Mouse (Mus musculus): ENCODE results near the gene Iqce. TPM values are rescaled to one million over a fixed set of nuclear protein-coding genes. Genes with fewer than 3 reads are reported as not detected.

Gene Iqce
- polyA plus RNA-seq, 1 experiment from 2014 or later = 15.1 TPM

DNA sequence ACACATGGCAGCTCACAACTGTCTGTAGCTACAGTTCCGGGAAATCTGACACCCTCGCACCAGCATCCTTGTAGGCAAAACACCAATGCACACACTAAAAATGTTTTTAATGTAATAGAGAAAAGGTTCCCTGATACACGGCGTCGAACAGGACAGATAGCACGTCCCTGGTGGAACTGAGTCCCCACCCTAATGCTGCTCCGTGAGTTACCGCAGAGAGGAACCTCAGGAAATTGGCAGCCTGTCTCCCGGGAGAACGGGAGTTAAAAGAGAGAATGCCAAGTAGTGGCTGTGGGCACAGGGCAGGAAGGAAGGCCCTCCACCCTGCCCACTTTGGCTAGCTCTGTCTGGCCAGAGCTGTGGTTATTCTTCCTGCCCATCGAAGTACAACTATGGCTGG lies 50.9 kb downstream of the Iqce start:
- WGBS = 90% methylated on average over 11 of the region's 11 CpGs

DNA sequence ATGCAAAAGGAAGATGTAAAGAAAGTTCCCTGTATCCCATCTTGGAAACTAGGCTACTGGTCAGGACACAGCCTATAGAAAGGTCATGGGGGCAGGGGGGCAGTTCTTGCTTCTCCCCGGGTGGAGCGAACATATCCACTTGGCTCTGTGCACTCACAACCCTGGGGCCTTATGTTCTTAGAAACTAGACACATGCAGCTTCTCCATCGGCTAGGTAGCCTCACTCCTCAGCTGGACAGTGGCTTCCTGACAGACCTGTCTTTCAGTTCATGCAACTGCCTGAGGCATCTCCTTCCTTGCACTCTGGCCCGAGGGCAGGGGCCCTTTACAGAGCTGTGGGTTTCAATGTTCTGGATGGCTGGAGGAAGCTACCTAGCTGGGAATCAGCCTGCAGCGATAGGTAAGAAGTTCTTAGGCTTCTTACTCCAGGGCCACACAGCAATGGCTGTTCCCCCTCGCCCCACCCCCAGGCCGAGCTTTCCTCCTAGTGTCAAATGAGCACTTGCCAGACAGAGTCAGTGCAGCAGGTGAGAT lies 52.2 kb downstream of the Iqce start:
- H3K27ac ChIP-seq (replicated peaks; ENCODE audit: low read depth, low read length) = no peak overlapping the region

More for the DNA sequence above, 50.9 kb downstream of the Iqce start:
- DNase-seq (ENCODE audit: low spot score) (no peak), ATAC-seq (ENCODE audit: insufficient number of reproducible peaks, low FRiP score, low TSS enrichment, low read depth) (no peak)
- no peak overlapping the region for H3K27ac ChIP-seq (replicated peaks; ENCODE audit: low read depth, low read length)
- no peaks in the 10 kb centered on the region for H3K9me3 ChIP-seq (ENCODE audit: control insufficient read depth, low read length)
- no peak overlapping the region for H3K9ac ChIP-seq (ENCODE audit: low read length)
- H3K4me2 ChIP-seq (ENCODE audit: low read depth, severe bottlenecking) = no peak overlapping the region
- H3K4me1 ChIP-seq (ENCODE audit: control insufficient read depth, insufficient read depth, low read length) = peaks cover 14% of the 10 kb centered on the region
- H3K36me3 ChIP-seq (ENCODE audit: control insufficient read depth, insufficient read depth, low read length) = 0 out of 2 replicates have a peak, but pooled peaks cover 2% of the 10 kb centered on the region
- no peak overlapping the region for H3K4me3 ChIP-seq (ENCODE audit: low read depth, low read length)
- H3K27me3 ChIP-seq (ENCODE audit: control insufficient read depth, insufficient read depth, low read length) = no peaks in the 10 kb centered on the region

DNA sequence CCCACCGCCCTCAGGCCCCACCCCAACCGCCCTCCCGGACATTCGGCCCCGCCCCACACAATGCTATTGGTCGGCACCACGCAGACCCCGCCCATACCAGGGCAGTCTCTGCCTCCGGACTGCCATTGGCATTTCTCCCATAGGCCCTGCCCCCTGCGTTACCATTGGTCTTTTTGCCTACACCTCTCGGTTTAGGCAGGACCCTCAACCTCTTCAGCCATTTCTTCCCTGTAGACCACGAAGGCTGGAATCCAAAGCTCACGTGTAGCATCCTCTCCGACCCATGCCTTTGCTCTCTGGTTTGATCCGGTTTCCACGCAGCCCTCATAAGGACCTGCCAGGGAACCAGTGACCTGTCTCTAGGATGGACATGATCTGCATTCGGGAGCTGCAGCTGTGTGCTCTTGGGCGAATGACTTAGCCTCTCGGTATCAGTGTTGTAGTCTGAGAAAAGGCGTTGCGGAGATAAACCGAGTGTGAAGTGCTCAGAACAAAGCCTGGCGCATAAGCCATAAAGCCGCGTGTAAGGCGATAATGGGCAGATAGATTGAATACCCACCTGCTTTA lies 53.0 kb downstream of the Iqce start:
- Histone ChIP-seq H3K36me3 (ENCODE audit: control insufficient read depth, insufficient read depth, low read length) (peaks cover 7% of the 10 kb centered on the region), H3K4me2 (ENCODE audit: low read depth, severe bottlenecking) (peak overlapping the region; percentile 51), H3K9ac (ENCODE audit: low read length) (peak overlapping the region; percentile 97), H3K4me3 (ENCODE audit: low read depth, low read length) (peak overlapping the region; percentile 95), H3K27ac (replicated peaks; ENCODE audit: low read depth, low read length) (no peak overlapping the region), H3K9me3 (ENCODE audit: control insufficient read depth, low read length) (no peaks in the 10 kb centered on the region), H3K27me3 (ENCODE audit: control insufficient read depth, insufficient read depth, low read length) (no peaks in the 10 kb centered on the region), H3K4me1 (ENCODE audit: control insufficient read depth, insufficient read depth, low read length) (peaks cover 16% of the 10 kb centered on the region)
- DNase-seq (ENCODE audit: low spot score) (peak; percentile 99), ATAC-seq (ENCODE audit: insufficient number of reproducible peaks, low FRiP score, low TSS enrichment, low read depth) (peak; percentile 96)
- 5% methylated on average over 26 of the region's 26 CpGs for WGBS

More for the DNA sequence above, 52.2 kb downstream of the Iqce start:
- H3K4me3 ChIP-seq (ENCODE audit: low read depth, low read length) = 0 out of 2 replicates have a peak overlapping the region, but pooled peaks have one; percentile 95
- H3K9ac ChIP-seq (ENCODE audit: low read length) = no peak overlapping the region
- H3K9me3 ChIP-seq (ENCODE audit: control insufficient read depth, low read length) = no peaks in the 10 kb centered on the region
- H3K27me3 ChIP-seq (ENCODE audit: control insufficient read depth, insufficient read depth, low read length) = no peaks in the 10 kb centered on the region
- ATAC-seq (ENCODE audit: insufficient number of reproducible peaks, low FRiP score, low TSS enrichment, low read depth) (no peak), DNase-seq (ENCODE audit: low spot score) (no peak)
- peak overlapping the region; percentile 51; the same call in 1 of the 2 replicates for H3K4me2 ChIP-seq (ENCODE audit: low read depth, severe bottlenecking)
- peaks cover 16% of the 10 kb centered on the region for H3K4me1 ChIP-seq (ENCODE audit: control insufficient read depth, insufficient read depth, low read length)
- H3K36me3 ChIP-seq (ENCODE audit: control insufficient read depth, insufficient read depth, low read length) = peaks cover 2% of the 10 kb centered on the region; the same call in 1 of the 2 replicates
- 58% methylated on average over 7 of the region's 7 CpGs for WGBS

DNA sequence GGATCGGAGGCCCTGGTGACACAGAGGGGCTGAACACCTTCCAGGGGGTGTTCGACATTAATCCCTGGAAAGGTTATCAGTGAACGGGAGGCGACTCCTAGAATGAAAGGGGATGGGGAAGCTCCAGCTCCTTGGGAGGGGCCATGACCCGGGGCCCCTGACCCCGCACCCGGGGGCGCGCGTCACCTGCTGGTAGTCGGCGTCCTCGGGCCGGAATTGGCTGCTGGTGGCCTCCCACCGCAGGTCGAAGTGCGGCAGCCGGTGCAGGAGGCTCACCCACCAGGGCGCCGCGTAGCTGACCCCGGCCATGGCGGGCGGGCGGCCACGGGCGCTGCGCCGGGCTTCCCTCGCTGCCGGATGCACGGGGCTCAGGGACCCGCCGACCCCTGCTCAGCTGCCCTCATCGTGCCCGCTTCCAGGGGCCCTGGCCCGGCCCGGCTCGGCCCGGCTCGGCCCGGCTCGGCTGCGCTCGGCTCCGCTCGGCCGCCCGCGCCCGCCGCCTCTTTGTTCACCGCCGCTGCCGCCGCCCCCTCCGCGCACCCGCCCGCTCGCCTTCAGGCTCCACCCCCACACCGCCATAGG lies 53.6 kb downstream of the Iqce start, which contains the start of gene Ttyh3:
Gene Ttyh3 (minus strand): TSS at position 513 of the 582 bp plus-strand sequence.
- peaks cover 10% of the 10 kb centered on the region for H3K36me3 ChIP-seq (ENCODE audit: control insufficient read depth, insufficient read depth, low read length)
- peak within 1 kb of the TSS; percentile 97 for H3K9ac ChIP-seq (ENCODE audit: low read length)
- H3K4me1 ChIP-seq (ENCODE audit: control insufficient read depth, insufficient read depth, low read length) = peaks cover 16% of the 10 kb centered on the region
- peak within 1 kb of the TSS; percentile 95 for H3K4me3 ChIP-seq (ENCODE audit: low read depth, low read length)
- ATAC-seq (ENCODE audit: insufficient number of reproducible peaks, low FRiP score, low TSS enrichment, low read depth) (no peak; the same call in none of the 2 replicates), DNase-seq (ENCODE audit: low spot score) (no peak)
- no peaks in the 10 kb centered on the region for H3K27me3 ChIP-seq (ENCODE audit: control insufficient read depth, insufficient read depth, low read length)
- 0% methylated on average over 36 of the region's 62 CpGs for WGBS
- peak within 1 kb of the TSS; percentile 77 for H3K27ac ChIP-seq (replicated peaks; ENCODE audit: low read depth, low read length)
- H3K9me3 ChIP-seq (ENCODE audit: control insufficient read depth, low read length) = no peaks in the 10 kb centered on the region
- H3K4me2 ChIP-seq (ENCODE audit: low read depth, severe bottlenecking) = peak within 1 kb of the TSS; percentile 73

DNA sequence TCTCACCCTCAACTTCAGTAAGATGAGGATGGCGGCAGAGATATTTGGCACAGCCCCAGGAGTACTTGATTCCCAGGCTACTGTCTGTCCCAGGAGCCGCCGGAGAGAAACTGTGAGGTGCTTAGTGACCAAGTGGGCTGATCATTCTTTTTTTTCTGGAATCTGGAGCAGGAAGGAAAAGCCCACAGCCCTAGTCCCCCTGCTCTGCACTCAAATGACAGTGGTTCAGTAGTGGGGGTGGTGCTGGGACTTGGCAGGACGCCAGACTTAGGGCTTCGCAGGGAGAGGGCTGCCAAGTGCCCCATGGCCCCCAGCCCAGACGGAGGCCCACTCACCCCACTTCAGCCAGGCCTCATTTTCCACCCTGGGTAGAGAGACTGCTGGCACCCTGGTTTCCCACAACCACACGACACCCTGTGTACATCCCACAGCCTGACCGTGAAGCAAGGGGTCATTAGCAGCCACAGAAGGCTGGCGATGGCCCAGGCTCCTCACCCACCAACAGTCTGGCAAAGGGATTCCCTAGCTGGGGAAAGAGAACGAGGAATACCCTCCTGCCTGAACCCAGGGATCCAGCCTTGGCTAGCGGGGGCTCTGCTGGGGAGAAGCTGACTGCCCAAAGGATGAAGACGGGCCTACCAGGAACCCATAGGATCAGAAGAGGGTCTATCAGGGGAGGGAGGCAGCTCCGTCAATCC lies 54.2 kb downstream of the Iqce start:
- Histone ChIP-seq H3K27ac (replicated peaks; ENCODE audit: low read depth, low read length) (peak overlapping the region; percentile 77), H3K9me3 (ENCODE audit: control insufficient read depth, low read length) (no peaks in the 10 kb centered on the region), H3K36me3 (ENCODE audit: control insufficient read depth, insufficient read depth, low read length) (peaks cover 10% of the 10 kb centered on the region), H3K4me3 (ENCODE audit: low read depth, low read length) (peak overlapping the region; percentile 95), H3K4me1 (ENCODE audit: control insufficient read depth, insufficient read depth, low read length) (peaks cover 17% of the 10 kb centered on the region), H3K9ac (ENCODE audit: low read length) (peak overlapping the region; percentile 97), H3K4me2 (ENCODE audit: low read depth, severe bottlenecking) (peak overlapping the region; percentile 73), H3K27me3 (ENCODE audit: control insufficient read depth, insufficient read depth, low read length) (no peaks in the 10 kb centered on the region)
- ATAC-seq (ENCODE audit: insufficient number of reproducible peaks, low FRiP score, low TSS enrichment, low read depth) = 0 out of 2 replicates have a peak, but pooled peaks have one; percentile 15
- WGBS = 8% methylated on average over 13 of the region's 13 CpGs
- DNase-seq (ENCODE audit: low spot score) = peak; percentile 67

DNA sequence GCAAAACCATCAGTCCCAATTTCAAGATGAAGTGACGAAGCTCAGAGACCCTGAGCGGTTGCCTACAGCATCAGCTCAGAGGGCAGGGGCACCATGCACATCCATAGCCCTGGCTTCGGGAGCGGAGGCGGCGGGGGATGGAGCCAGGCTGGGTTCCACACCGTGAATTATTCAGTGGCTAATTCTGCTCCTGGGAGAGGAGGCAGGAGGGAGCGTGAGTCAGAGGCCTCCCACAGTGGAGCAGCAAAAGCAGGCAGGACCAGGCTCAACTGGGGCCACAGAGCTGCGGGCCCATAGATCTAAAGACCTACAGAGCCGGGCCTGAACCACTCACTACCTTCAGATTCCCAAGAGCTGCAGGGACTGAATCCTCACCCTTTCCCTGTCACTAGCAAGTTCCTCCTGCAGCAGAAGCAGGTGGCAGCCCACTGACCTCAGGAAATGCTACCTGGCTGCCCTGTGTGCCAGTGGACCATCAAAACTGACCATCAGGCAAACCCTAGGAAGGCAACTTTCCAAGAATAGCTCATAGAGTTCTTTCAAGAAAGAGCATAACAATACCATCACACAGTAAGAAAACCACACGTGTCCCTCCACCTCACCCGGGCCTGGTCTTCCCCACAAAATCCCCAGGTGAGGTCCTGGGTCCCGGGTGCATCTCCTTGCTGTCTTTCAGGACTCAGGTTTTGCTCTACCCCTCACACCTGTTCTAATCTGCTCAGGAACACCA lies 55.0 kb downstream of the Iqce start:
- no peaks in the 10 kb centered on the region for H3K27me3 ChIP-seq (ENCODE audit: control insufficient read depth, insufficient read depth, low read length)
- H3K36me3 ChIP-seq (ENCODE audit: control insufficient read depth, insufficient read depth, low read length) = peaks cover 10% of the 10 kb centered on the region
- 75% methylated on average over 13 of the region's 13 CpGs for WGBS
- H3K4me2 ChIP-seq (ENCODE audit: low read depth, severe bottlenecking) = peak overlapping the region; percentile 73
- no peak for ATAC-seq (ENCODE audit: insufficient number of reproducible peaks, low FRiP score, low TSS enrichment, low read depth)
- no peaks in the 10 kb centered on the region for H3K9me3 ChIP-seq (ENCODE audit: control insufficient read depth, low read length)
- peaks cover 24% of the 10 kb centered on the region for H3K4me1 ChIP-seq (ENCODE audit: control insufficient read depth, insufficient read depth, low read length)
- no peak overlapping the region for H3K27ac ChIP-seq (replicated peaks; ENCODE audit: low read depth, low read length)
- H3K9ac ChIP-seq (ENCODE audit: low read length) = peak overlapping the region; percentile 97
- no peak for DNase-seq (ENCODE audit: low spot score)
- peak overlapping the region; percentile 95 for H3K4me3 ChIP-seq (ENCODE audit: low read depth, low read length)

DNA sequence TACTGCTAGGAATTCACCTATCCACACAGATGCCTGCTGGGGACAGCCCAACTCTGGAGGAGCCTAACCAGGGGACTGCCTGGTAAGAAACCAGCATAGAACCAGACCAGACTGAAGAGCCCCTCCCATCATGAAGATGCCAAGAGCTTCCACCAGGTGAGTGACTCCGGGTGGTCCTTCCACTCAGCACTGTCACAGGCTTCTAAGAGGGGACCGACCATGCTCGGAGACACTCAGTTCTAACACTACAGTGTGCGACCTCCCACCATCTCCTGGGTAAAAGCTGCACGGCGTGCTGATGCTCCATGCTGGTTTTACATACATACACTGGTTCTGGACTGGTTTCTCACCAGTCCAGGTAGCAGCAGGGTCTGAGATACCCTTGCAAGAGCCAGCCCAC lies 56.0 kb downstream of the Iqce start:
- ATAC-seq (ENCODE audit: insufficient number of reproducible peaks, low FRiP score, low TSS enrichment, low read depth) = no peak
- Histone ChIP-seq H3K36me3 (ENCODE audit: control insufficient read depth, insufficient read depth, low read length) (peaks cover 10% of the 10 kb centered on the region), H3K4me2 (ENCODE audit: low read depth, severe bottlenecking) (no peak overlapping the region), H3K4me3 (ENCODE audit: low read depth, low read length) (no peak overlapping the region), H3K27me3 (ENCODE audit: control insufficient read depth, insufficient read depth, low read length) (no peaks in the 10 kb centered on the region), H3K27ac (replicated peaks; ENCODE audit: low read depth, low read length) (no peak overlapping the region), H3K4me1 (ENCODE audit: control insufficient read depth, insufficient read depth, low read length) (peaks cover 35% of the 10 kb centered on the region), H3K9ac (ENCODE audit: low read length) (no peak overlapping the region), H3K9me3 (ENCODE audit: control insufficient read depth, low read length) (no peaks in the 10 kb centered on the region)
- WGBS = 91% methylated on average over 6 of the region's 6 CpGs
- no peak for DNase-seq (ENCODE audit: low spot score)

DNA sequence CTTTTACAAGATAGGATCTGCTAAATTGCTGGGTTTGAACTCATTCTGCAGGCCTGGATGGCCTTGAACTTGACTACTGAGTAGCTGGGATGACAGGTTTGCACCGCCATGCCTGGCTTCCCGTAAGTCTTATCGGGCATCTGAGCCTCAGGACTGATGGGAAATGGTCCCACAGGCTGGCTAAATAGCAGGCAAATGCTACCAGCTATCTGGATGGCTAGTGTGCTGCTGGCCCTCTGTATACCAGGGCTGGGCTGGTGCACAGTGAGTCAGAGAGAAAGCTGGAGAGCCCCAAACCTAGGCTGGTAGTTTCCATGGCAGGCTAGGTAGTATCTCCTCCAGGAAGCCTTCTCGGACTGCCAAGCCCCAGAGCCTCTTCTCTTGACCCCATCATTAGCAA lies 56.7 kb downstream of the Iqce start:
- 94% methylated on average over 4 of the region's 4 CpGs for WGBS
- Histone ChIP-seq H3K4me2 (ENCODE audit: low read depth, severe bottlenecking) (no peak overlapping the region), H3K27me3 (ENCODE audit: control insufficient read depth, insufficient read depth, low read length) (no peaks in the 10 kb centered on the region), H3K4me1 (ENCODE audit: control insufficient read depth, insufficient read depth, low read length) (peaks cover 38% of the 10 kb centered on the region), H3K9me3 (ENCODE audit: control insufficient read depth, low read length) (no peaks in the 10 kb centered on the region), H3K9ac (ENCODE audit: low read length) (no peak overlapping the region), H3K27ac (replicated peaks; ENCODE audit: low read depth, low read length) (no peak overlapping the region), H3K4me3 (ENCODE audit: low read depth, low read length) (no peak overlapping the region), H3K36me3 (ENCODE audit: control insufficient read depth, insufficient read depth, low read length) (peaks cover 10% of the 10 kb centered on the region)
- ATAC-seq (ENCODE audit: insufficient number of reproducible peaks, low FRiP score, low TSS enrichment, low read depth) (no peak), DNase-seq (ENCODE audit: low spot score) (no peak)
